Mouse (Mus musculus): ENCODE data around the gene Haghl.

The Haghl gene

DNA sequence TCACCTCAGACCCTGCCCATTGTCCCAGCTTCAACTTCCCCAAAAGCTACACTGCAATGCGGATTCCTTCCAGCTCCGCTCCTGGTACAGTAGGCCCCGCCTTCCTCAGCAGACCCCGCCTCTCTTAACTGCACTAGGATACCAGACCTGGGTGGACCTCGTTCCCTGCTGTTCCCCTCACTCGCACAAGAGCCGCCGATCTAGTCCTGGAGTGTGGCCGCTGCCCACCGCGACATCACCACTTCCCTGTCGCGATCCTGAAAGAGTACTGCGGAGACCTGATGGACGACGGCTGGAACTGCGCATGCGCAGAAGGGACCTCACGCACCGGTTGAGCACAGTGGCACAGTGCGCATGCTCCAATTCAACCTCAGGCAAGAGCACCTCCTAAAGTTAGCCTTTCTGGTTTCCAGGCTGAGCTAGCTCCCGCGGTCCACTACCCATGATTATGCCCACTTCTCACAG is at the start of gene Haghl:
TSS of gene Haghl (minus strand) at position 393 of the 465 bp plus-strand sequence.
- peak; percentile 89 for DNase-seq (ENCODE audit: low spot score)

DNA sequence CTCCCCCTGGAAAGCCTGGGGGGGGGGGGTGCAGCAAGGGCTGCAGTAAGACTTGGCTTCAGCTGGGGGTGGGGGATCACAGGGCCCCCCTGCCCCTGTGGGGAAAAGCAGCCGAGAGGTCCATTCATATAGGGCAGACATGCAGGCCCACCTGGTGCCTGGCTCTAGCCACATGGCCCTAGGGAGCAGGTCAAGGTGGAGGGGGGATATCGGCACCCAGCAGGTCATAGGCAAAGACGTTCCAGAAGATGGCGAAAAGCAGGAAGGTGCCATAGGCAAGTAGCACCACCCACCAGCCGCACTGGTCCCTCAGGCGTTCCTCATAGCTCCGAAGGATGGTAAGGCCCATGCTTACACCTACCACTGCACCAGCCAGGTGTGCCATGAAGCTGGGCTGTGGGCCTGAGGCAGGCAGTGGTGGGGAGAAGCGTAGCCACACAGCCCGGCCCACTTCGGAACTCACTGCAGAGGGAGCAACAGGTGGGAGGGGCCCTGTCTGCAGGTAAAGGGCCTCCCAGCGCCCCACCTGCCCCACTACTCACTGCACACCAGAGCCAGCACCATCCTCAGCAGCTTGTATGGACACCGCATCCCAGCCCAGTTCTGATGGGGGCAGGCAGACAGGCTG is 49.2 kb upstream of the Haghl start:
- DNase-seq (ENCODE audit: low spot score): no peak

DNA sequence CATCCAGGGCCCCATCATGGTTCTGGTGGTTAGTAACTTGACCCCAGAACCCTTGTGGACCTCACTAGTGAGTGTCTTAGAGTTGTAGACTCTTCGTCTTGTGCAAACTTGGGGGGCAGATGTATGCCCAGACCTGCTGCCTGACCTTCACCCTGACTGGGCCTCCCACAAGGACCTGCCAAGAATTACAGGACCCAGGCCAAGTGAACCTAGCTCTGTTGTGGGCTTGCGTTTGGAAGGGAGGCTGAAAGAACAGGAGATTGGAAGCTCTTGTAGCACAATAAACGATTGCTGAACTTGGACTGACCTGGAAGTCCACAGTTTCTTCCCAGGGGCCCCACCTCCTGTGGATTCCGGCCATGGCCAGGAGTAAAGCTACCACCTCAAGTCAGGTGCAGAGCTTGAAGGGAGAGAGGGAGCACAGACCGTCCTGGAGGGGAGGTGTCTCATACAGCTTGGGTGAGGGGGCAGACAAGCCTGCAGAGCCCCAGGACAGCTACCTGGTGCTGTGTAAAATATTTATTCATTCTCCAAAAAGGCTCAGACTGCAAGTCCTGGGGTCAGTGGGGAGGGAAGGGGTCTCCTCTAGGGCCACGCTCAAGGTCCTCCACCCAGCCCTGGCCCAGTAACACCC is 48.6 kb upstream of the Haghl start:
- no peak for DNase-seq (ENCODE audit: low spot score)

DNA sequence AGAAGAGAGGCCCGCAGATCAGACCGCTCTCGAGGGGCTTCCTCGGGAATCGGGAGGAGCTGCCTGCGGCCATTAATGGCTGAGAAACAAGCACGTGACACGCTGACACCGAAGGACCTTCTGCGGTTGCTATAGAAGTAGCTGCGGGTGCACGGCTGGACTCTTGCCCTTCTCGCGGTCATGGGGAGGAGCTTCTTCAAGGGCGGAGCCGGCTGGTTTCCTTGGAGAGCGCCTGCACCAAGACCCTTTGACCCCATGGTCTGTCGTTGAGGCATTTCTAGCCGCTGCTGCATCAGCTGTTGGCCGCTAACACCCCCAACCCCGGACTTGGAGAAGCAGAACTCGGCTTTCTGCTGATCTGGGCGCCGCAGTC is 47.8 kb upstream of the Haghl start, which contains the start of gene Stub1:
TSS of gene Stub1 (minus strand) at position 114 of the 373 bp plus-strand sequence.
- DNase-seq (ENCODE audit: low spot score): peak; percentile 90

DNA sequence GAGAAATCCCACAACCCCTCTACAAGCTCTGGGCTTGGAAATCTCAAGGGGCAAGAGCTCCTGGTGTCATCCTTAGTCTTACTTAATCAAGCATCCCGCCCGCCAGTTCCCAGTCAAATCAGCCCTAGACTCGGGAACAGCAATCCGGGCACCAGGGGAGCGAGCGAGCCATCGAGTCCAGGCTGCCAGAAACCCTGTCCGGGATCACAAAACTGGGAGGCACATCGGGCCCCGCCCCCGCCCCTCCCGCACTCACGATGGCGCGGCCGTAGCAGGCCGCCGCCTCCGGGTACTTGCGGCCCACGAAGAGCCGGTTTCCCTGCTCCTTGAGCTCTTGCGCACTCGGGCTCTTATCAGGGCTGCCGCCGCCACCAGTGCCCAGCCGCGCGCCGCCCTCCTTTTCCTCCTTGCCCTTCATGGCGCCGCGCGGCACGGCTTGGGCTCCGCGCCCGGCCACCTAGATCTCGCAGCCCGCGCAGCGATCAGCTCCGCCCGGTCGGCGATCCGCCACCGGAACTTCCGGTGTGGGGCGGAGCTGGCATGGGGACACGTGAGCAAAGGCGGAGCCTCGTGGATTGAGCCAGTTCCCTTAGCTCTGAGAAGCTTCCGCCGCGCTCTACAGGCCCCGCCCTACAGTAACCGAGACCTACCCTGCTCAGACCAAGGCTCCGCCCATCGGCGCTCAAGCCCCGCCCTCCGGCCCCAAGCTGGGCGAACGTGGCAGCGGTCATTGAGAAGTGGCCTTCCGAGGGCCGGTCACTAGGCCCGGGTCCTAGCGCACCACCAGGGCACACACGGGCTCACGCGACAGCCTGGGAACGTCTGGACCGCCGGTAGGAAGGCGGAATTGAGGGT is 47.2 kb upstream of the Haghl start:
- peak; percentile 99 for DNase-seq (ENCODE audit: low spot score)

DNA sequence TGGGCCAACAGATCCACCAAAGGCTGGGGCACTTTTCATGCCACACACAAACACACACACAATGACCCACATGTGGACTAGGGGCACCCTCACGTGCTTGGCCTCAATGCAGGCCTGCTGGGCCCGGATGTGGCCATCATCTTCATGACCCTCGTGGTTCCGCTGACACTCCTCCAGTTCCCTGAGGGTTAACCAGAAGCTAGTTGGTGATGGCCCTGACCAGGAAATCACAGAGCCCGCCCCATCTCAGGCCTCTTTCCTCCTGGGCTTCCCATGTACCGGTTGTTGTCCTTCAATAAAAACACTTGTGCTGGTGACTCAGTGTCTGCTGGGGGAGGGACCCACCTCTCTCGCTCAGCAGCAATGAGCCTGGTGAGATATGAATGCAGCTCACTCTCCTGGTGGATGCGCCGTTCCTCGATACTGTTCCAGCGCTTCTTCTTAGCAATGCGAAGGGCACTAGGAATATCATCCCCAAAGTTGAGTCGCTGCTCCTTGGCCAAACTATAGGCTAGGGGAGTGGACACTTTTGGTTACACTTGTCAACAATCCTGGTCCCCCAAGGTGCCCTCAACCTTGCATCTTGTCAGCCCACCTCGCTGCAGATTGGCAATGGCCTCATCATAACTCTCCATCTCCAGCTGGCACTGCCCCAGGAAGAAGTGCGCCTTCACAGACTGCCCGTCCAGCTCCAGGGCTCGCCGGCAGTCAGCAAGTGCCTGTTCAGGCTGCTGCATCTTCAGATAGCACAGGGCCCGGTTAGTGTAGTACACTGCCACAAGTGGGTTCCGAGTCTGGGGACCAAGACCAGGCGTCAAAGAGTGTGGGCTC is 46.2 kb upstream of the Haghl start:
- no peak for DNase-seq (ENCODE audit: low spot score)

DNA sequence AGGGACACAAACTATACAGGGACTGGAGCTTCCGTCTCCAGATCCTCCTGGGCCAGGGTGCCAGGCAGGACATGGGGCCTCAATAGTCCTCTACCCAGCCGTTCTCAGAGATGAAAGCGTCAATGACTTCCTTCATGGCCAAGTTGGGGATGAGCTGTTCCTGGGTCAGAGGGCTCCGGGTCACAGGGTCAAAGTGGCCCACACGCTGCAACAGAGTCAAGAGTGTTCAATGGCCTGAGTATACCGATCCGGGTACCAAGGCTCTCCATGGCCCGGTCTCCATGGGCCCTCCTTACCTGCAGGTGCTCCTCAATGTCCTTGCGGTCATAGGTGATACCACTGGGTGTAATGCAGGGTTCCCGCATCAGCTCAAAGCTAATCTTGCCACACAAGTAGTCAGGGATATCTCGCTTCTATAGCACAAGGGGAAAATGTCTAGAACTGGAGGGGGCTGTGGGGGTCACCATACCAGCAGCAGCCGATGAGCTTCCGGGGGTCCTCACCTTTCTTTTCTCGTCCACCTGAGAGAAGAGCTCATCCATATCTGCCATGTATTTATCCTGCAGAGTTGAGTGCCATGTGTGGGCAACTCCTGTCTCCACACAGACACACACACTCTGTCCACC is 45.4 kb upstream of the Haghl start:
- no peak for DNase-seq (ENCODE audit: low spot score)

DNA sequence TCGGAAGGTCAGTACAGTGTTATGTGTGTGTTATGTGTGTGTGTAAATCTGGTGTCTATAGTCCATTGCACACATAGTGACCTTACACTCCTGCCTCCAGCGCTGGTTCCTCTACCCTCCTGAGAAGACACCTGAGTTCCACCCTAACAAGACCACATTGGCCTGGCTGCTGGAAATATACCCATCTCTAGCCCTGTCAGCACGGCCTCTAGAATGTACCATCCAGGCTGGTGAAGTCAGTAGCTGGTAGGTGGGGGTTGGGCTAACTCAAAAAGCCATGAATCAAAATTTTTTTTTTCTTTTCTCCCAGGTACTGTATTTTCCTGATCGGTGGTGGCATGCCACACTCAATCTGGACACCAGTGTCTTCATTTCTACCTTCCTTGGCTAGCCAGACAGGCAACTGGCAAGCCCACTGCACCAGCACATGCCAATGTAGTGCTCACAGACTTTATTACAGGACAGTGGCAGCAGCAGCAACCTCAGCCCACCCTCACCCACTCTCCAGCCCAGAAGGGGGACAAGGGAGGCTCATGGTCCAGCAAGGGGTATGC is 44.8 kb upstream of the Haghl start:
- DNase-seq (ENCODE audit: low spot score): no peak

DNA sequence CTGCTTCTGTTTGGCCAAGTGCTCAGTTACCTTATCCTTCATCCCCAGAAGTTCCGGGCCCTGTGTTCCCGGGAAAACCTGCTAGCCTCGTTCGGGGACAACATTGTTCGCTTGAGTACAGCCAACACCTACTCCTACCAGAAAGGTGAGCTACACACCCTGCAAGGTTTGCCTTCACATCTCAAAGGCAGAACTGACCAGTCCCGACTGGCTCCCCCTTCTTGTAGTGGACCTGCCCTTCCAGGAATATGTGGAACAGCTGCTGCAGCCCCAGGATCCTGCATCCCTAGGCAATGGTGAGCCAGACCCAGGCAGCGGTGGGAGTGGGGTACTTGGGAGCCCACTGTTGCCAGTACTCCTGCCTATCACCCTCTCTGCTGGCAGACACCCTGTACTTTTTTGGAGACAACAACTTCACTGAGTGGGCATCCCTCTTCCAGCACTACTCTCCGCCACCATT is 44.1 kb upstream of the Haghl start:
- DNase-seq (ENCODE audit: low spot score): no peak

DNA sequence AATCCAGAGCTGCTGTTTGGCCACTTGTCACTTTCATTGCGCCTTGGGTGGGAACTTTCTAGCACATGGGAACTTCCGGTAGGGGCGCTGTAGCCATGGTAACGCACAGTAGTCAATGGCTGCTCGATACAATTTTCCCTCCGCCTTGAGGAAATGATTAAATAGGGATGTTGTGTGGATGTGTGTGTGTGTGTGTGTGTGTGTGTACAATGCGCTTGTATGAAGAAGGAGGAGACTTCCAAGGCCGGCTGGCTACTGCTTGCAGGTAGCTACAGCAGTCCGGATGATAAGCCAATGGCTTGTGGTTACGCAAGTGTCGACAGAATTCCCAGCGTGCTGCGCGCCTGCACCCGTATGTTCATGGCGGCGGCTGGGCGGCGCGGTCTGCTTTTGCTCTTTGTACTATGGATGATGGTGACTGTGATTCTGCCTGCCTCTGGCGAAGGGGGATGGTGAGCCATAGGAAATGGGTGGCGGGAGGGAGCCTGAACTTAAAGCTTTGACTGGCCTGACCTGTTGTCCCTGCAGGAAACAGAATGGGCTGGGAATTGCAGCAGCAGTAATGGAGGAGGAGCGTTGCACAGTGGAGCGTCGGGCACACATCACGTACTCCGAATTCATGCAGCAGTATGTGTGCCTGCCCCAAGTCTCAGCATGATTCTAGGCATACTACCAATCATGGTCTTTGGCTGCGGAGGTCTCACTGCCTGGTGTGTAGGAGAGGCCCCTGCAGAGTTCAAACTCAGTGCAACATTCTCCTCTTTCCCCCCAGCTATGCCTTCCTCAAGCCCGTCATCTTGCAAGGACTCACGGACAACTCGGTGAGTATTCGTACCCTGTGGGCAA is 43.5 kb upstream of the Haghl start, which contains the start of gene Jmjd8:
TSS of gene Jmjd8 (plus strand) at position 156 of the 846 bp plus-strand sequence.
- DNase-seq (ENCODE audit: low spot score): peak; percentile 72

DNA sequence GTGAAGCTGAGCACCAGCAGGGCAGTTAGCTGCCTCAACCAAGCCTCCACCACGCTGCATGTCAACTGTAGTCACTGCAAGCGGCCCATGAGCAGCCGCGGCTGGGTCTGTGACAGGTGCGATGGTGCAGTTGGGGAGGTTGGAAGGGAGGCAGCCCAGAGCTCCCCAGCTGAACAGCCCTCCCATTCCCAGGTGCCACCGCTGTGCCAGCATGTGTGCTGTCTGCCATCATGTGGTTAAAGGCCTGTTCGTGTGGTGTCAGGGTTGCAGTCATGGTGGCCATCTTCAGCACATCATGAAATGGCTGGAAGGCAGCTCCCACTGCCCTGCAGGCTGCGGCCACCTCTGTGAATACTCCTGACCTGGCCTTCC is 42.7 kb upstream of the Haghl start:
- no peak for DNase-seq (ENCODE audit: low spot score)

DNA sequence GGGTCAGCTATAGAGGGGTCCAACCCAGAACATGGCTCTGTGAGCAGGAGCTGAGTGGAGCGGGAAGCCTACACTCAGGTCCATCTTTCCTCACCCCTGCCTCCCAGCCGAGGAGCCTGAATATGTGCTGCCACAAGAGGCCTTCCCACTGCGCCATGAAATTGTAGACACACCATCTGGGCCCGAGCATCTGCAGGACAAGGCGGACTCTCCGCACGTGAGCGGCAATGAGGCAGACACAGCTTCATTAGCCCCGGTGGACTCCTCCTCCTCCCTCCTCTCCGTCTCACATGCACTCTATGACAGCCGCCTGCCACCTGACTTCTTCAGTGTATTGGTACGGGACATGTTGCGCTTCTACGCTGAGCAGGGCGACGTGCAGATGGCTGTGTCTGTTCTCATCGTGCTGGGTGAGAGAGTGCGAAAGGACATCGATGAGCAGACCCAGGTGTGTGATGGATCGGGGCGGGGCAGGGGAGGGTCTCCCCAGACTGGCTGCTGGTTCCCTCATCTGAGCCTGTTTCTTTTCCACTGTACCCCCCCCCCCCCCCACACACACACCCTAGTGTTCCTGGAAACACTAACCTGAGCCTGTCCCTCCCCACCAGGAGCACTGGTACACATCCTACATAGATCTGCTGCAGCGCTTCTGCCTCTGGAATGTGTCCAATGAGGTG is 42.2 kb upstream of the Haghl start:
- no peak for DNase-seq (ENCODE audit: low spot score)

DNA sequence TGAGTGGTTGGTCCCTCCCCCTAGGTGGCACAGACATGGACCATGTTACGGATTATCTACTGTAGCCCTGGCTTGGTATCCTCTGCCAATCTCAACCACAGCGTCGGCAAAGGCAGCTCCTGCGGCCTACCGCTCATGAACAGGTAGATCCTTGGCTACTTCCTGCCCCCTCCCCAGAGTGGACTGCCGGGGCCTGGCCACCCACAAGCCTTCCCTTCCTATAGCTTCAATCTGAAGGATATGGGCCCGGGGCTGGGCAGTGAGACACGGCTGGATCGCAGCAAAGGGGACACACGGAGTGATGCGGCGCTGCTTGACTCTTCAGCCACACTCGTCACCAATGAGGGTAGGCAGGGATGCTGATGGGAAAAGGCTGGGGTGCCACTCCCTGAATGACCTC is 41.5 kb upstream of the Haghl start:
- DNase-seq (ENCODE audit: low spot score): no peak

DNA sequence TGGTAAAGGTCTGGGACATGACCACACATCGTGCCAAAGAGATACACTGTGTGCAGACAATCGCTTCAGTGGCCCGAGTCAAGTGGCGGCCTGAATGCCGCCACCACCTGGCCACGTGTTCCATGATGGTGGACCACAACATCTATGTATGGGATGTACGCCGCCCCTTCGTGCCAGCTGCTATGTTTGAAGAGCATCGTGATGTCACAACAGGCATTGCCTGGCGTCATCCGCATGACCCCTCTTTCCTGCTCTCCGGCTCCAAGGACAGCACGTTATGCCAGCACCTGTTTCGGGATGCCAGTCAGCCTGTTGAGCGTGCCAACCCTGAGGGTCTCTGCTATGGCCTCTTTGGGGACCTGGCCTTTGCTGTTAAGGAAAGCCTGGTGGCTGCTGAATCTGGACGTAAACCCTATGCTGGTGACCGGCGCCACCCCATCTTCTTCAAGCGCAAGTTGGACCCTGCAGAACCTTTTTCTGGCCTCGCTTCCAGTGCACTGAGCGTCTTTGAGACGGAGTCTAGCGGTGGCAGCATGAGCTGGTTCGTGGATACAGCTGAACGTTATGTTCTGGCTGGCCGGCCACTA is 40.6 kb upstream of the Haghl start:
- no peak for DNase-seq (ENCODE audit: low spot score)

DNA sequence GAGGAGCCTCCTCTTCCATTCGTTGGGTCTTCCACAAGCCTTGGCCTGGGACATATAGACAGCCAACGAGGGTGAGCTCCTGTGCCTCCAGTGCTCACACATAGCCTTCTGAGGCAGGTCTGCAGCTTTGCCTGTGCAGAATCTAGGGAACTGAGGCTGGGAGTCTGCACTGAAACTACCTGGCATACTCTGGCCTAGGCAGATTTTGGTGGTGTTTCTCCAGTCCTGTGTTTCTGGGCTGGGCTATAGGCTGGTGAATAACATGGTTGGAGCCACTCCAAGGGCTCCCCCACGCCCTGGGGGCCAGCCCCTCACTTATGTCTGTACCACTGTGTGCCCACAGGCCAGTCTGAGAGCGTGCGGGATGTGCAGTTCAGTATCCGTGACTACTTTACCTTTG is 39.8 kb upstream of the Haghl start:
- DNase-seq (ENCODE audit: low spot score): no peak

DNA sequence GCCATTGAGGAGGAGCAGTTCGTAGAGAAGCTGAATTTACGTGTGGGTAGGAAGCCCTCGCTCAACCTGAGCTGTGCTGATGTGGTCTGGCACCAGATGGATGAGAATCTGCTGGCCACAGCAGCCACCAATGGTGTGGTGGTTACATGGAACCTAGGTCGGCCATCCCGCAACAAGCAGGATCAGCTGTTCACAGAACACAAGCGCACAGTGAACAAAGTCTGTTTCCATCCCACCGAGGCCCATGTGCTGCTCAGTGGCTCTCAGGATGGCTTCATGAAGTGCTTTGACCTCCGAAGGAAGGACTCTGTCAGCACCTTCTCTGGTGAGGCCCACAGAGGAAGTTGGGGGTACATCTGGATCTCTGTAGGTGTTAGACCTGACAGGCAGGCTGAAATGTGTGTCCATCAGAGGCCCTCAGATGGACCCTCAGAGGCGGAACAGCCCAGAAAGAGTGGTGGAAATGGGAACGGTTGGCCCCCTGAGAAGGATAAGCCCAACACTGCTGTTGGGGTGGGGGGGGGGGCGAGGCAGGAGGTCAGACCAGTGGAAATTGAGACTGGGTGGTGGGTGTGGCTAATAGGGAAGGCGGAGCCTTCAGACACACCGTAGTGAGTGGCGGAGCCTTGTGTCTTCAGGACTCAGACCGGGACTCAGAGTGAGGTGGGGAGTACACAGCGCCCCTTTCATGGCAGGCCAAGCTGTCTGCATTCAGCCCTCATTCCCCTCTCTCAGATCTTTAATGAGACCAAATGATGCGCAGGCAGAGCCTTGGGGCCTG is 39.1 kb upstream of the Haghl start:
- DNase-seq (ENCODE audit: low spot score): no peak

DNA sequence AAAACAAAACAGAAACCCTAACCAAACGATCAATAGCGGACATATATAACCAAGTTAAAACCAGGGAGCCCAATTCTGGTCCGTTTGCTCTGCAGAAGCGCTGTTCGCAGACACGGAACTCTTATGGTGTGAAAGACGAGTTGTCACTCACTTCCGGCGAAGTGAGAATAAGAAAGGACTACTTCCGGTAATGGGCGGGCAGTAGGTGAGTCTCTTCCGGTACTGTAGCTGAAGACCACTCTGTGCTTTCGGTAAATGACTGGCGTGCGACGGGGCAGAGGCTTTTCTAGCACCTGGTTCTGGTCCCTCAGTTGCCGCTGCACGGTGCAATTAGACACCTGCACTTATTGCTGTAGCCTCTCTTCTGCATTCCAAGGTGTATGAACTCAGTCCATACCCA is 38.0 kb upstream of the Haghl start, which contains the start of gene Wdr24:
TSS of gene Wdr24 (plus strand) at position 176 of the 400 bp plus-strand sequence.
- peak; percentile 86 for DNase-seq (ENCODE audit: low spot score)
